Mouse (Mus musculus): ENCODE results near the gene Slc25a26.

DNA sequence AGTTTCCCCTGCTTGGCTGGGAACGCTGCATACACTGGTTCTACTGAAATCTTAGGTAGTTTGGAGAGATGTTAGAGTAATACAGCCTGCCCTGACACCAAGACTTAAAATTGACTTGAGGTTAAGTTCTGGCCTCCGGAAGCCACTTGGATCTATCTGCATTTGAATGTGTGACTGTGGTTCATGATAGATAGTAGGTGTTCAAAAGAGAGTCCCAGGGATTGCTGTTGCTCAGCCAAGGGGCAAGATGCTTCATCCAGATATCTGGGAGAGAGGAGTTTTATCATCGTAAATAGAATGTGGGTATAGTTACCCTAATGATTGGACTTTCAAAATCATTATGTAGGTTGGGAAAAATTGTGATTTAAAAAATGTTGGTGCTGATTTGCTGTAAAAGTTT lies 40.0 kb downstream of the Slc25a26 start:
- no peak for TF ChIP-seq CTCF (IDR thresholded peaks at IDR 0.05)
- TF ChIP-seq EP300 (IDR thresholded peaks at IDR 0.05), result no peak
